Mouse (Mus musculus) frontal cortex, adult 2 months (tissue): ENCODE results near the gene Gm10945. TPM values are rescaled to one million over a fixed set of nuclear protein-coding genes. Genes with fewer than 3 reads are reported as not detected.

Source experiments
- DNase-seq, 2 experiments: peaks; one replicate each; pipeline ENCODE4 v3.0.0; 2022; ENCODE audit warnings: low spot score in 1 of 2; ENCODE audit errors: extremely low spot score in 1 of 2
- polyA plus RNA-seq: library from polyadenylated mRNA; depleted of rRNA; stranded (reverse); fragments of >200 nt; gene quantifications from 2 replicates; pipeline ENCODE4 v1.2.3, GENCODE M21; 2012; rRNA removed

Gm10945 gene
- not detected in 2 replicates for polyA plus RNA-seq

DNA sequence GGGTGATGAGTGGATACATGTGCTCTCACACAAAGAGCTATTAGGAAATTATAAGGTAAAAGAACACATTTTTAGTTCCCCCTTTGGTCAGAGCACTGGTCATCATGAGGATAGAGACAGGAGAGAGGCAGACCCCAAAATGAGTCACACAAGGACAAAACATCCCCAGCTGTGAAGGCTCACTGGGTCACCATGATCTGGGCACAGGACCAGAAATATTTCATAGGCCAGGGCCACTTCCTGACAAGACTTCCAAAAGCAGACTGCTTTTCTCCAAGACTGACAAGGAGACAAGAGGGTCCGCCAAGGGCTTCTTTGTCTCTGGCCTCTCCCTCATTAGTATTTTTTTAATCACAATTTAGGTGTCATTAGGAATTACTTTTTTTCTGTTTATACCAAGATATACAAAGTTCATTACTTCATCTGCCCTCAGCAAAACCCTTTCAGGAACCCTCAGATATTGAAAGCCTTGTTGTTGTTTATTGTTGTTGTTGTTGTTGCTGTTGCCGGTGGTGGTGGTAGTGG lies at the start of gene Gm10945:
Gm10945 (minus strand) TSS at position 475 of the 525 bp plus-strand sequence.
- no peak for DNase-seq

DNA sequence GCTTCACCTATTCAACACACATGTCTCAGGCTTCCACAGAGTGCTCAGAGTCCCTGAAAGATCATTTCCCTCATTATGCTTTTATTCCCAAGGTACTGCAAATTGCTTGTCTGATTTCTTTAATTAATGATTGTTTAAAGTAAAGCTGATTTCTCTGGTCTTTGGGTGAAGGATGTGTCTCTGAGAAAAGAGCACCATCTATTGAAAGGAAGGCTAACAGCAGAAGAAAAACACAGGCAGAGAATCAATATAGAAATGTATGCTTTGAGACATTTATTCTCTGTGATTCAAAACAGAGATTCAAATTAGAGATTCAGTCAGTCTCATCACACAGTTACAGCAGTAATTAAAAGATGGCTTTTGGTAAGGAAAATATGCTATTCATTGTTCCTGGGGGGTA lies 28.7 kb upstream of the Gm10945 start:
- no peak for DNase-seq

DNA sequence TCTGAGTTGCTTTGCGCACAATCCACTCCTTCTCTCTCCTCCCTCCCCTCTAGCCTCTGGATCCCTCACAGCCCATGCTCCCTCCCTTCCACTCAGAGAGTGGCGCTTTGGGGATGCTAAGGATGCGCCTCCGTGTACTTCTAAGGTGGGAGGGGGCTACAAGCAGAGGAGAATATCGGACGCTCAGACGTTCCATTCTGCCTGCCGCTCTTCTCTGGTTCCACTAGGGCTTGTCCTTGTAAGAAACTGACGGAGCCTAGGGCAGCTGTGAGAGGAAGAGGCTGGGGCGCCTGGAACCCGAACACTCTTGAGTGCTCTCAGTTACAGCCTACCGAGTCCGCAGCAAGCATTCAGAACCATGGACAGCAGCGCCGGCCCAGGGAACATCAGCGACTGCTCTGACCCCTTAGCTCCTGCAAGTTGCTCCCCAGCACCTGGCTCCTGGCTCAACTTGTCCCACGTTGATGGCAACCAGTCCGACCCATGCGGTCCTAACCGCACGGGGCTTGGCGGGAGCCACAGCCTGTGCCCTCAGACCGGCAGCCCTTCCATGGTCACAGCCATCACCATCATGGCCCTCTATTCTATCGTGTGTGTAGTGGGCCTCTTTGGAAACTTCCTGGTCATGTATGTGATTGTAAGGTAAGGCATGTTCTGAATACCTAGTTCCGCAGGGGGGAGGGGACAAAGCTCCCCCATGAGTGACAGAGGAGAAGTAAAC lies 27.1 kb upstream of the Gm10945 start:
- peak in 1 of 2 experiments; percentile 33 for DNase-seq

DNA sequence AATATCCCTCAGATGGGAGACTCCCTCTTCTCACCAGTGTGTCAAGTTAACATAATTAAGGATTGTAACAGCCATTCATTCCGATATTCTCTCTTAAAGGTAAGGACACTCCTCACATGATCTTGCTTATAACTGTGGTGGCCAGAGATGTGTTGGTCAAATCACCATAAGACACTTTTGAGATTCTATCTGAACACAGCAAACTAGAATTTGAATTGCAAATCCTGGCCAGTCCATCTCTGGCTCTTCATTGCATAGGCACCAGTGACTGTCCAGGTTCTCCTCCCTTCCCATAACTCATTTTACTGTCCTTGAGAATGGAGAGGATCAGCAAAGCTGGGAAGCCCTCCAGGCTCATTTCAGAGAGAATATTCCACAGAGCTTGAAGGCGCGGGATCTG lies 3.4 kb downstream of the Gm10945 start, which contains the start of gene Oprm1:
Oprm1 (plus strand) TSS at position 301 of the 400 bp plus-strand sequence.
- no peak for DNase-seq

DNA sequence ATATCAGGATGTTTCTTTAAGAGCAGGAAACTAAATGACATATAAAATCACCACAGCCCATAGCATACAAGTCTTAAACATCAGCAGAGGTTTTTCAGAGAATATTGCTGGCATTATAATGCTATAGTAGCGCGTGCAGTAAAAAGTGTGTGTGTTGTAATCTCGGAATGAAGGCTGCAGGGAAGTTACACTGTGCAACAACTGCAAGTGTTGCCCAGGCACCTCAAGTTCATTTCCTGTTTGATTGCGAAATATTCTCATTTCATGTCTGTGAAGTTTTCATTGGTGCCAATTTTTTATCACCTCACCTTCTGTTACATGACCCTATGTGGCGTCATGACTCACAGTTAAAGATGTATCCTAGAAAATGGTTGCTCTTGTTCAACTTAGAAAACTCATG lies 8.2 kb downstream of the Gm10945 start:
- DNase-seq = no peak

DNA sequence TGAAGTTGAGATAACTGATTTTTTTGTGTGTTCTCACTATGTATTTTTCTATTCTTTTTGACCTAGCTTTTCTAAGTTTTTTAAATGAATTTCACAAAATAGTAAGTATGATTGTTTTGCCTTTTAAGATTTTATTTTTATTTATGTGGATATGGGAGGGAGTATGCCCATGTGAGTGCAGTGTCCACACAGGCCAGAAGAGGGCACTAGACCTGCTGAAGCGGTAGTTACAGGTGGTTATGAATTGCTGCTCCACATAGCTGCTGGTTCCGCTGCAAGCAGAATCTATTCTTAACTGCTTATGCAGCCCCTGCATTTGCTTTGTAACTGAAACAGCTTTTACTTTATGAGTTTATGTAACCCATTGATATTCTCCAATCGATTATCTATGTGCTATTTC lies 33.1 kb downstream of the Gm10945 start:
- no peak for DNase-seq

DNA sequence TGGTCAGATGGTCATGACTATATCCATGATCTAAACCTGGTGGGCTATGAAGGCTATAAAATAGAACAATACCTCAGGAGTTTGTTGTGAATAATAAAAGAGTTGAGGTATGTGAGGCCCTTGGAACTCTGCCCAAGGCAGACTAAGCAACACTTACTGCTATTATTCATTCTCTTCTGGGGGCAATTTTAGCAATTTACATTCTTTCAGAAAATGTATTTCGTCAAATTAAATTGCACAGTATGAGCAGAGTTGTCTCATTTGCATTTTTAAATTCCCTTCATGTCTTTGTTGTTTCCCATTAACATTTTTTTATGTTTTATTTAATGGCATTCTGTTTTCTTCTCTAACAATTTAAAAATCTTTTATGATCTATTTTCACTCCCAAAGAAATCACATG lies 37.8 kb downstream of the Gm10945 start:
- DNase-seq = no peak

DNA sequence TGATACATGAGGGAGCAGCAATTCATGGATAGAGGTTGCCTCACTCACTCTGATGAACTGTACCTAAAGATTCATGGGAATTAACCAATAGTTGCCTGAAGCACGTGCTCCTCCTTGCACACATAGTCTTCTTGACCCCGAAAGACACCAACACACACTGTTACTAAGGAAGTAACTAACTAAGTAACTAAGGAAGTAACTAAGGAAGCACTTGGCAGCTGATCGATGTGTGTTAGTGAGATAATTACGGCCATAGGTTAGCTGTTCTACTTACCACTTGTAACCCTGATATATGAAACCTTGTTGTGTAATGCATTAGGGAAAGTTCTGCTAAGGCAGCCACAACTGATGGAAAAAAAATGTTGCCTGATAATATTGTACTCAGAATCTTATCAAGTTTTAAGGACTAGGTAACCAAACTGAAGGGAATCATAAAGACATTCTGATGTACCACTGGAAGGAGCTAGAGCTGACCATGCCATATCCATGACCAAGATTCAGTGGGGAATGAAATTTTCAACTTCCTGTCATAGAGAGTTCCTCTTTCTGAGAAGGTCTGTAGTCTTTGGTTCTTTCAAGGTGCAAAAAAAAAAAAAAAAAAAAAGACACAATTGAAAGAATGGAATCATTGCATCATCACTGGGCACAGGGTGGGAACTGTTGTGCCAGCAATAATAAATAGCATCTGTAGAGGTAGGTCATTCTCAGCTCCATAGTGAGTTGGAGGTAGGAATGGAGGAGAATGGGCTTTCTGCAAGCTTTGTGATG lies 44.2 kb downstream of the Gm10945 start:
- DNase-seq = no peak

DNA sequence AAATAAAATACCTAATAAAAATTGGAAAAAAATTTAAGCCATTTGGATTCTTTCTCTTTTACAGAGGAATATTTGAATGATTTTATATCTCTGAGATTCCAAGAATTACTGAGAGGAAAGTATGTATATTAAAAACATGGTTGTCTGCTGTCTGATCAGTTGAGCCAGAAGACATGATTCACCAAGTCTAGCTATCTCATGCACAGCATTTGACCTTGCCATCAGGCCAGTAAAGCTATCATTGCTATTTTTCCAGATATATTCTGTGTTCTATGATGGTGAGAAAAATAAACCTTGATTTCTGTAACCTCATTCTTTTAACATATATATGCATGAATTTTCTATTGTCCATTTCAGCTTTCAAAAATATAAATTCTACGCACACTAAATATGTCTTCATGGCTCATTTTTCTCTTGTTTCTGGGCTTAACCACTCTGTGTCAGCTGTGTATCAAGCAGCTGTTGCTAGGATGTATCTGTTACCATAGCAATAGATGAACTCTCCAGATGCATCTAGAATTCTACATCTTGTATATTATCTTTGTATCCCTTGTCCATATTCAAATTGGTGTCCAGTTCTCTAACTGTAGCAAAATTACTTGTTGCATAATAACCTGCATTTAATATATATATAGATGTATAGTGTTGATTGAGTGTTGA lies 56.2 kb downstream of the Gm10945 start:
- no peak for DNase-seq

DNA sequence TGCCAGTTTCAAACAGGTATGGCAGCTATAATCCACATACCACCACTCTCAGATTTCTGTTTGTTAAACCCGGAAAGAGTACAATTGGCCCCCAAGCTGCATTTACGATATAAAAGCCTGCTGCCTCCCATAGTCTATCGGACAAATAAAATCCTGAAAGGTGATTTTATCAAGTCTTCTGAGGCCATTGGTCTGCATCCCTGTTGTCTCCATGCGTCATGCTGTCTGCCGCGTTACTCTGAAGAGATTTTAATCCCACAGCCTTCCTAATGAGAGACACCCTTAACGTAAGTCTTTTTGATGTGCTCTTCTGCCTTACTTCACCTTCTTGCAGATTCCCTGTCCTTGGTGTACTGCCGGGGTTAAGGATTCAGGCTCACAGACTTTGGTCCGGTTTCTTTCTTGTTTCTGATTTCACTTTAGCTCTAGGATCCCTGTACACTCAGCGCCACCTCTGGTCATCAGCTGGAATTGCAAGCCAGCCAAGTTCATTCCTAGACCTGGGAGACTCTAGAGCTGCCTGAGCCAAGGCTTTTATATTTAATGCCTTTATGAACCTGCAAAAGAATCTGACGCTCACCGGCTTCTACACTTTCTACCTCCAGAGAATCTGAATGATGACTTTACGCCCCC lies 67.2 kb downstream of the Gm10945 start:
- peak; percentile 18 to 85 for DNase-seq

Other genes starting within 250 kb of the Gm10945 start
- 1.2 and 1.8 TPM in 2 replicates for gene Oprm1, start 3.3 kb downstream of the Gm10945 start, polyA plus RNA-seq